Mouse (Mus musculus) bone marrow, adult 2 months (tissue): ENCODE measurements at regions not wholly inside any gene's neighbourhood (a gene's known extent, or its start where the extent isn't known, plus 50 kb on each side); places are given as distances from the start of the nearest gene placed in this dataset.

Experiments used
- CTCF ChIP-seq: fragments of 200-500 bp; IDR thresholded peaks from 2 replicates; pipeline ENCODE4 v1.5.1; 2011; ENCODE audit warnings: low read length, control low read depth; ENCODE audit not compliant: control insufficient read depth, insufficient read depth
- POLR2A ChIP-seq: fragments of 200-500 bp; IDR thresholded peaks from 2 replicates; pipeline ENCODE4 v1.6.1; 2011; ENCODE audit warnings: low read depth, mild to moderate bottlenecking, control low read depth, low read length, borderline replicate concordance; ENCODE audit not compliant: control insufficient read depth

DNA sequence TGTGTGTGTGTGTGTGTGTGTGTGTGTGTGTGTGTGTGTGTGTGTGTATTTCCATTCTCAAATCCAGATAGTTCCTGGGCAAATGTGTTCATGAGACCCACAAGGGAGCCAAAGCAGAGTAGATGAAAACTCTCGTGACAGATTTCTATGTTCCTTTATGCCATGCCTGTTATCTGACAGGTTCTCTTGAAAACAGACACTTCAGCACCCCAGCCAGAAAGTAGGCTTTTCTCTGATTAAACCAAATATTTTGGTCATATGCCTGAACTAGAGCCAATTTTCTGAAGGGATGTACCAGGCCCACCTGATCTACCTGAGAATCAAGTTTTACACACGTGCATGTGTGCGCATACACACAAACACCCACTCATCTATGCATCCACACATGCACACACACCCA lies 95.5 kb downstream of the Psat1 start:
- TF ChIP-seq CTCF: no peak
- no peak for TF ChIP-seq POLR2A
